Mouse (Mus musculus): ENCODE measurements around the gene Defb42. TPM values are rescaled to one million over a fixed set of nuclear protein-coding genes. Genes with fewer than 3 reads are reported as not detected.

Gene Defb42
- polyA plus RNA-seq, 1 experiment from 2014 or later, result 2.2 TPM

GRCm38 (mm10) chr14:63050769-63051168 is 4.0 kb downstream of the Defb42 start:
- Histone ChIP-seq H3K4me3 (ENCODE audit: low read length) (no peak overlapping the region), H3K27ac (ENCODE audit: low read length) (no peak overlapping the region), H3K9ac (ENCODE audit: low read length) (no peak overlapping the region), H3K36me3 (ENCODE audit: control insufficient read depth, insufficient read depth) (no peaks in the 10 kb centered on the region), H3K27me3 (ENCODE audit: control insufficient read depth, insufficient read depth, low read length) (no peaks in the 10 kb centered on the region), H3K9me3 (replicated peaks; ENCODE audit: control insufficient read depth, low read length) (no peaks in the 10 kb centered on the region), H3K4me2 (ENCODE audit: low read depth, low read length) (no peak overlapping the region), H3K4me1 (ENCODE audit: control insufficient read depth, insufficient read depth, low read length) (peaks cover 12% of the 10 kb centered on the region)
- no peak for ATAC-seq (replicated peaks; ENCODE audit: extremely low read depth, insufficient read depth, low FRiP score)
- WGBS, result 36% methylated on average over 5 of the region's 5 CpGs

GRCm38 (mm10) chr14:63054729-63055128 is 7.9 kb downstream of the Defb42 start:
- Histone ChIP-seq H3K36me3 (ENCODE audit: control insufficient read depth, insufficient read depth) (no peaks in the 10 kb centered on the region), H3K27me3 (ENCODE audit: control insufficient read depth, insufficient read depth, low read length) (no peaks in the 10 kb centered on the region), H3K9ac (ENCODE audit: low read length) (peak overlapping the region; percentile 43; the same call in 1 of the 2 replicates), H3K4me1 (ENCODE audit: control insufficient read depth, insufficient read depth, low read length) (peaks cover 12% of the 10 kb centered on the region), H3K4me2 (ENCODE audit: low read depth, low read length) (peak overlapping the region; percentile 31; the same call in 1 of the 2 replicates), H3K9me3 (replicated peaks; ENCODE audit: control insufficient read depth, low read length) (no peaks in the 10 kb centered on the region), H3K27ac (ENCODE audit: low read length) (peak overlapping the region; percentile 82), H3K4me3 (ENCODE audit: low read length) (no peak overlapping the region)
- 10% methylated on average over 6 of the region's 6 CpGs for WGBS
- peak; percentile 97 for ATAC-seq (replicated peaks; ENCODE audit: extremely low read depth, insufficient read depth, low FRiP score)

GRCm38 (mm10) chr14:63060361-63060760 is 13.6 kb downstream of the Defb42 start:
- Histone ChIP-seq H3K9ac (ENCODE audit: low read length) (no peak overlapping the region), H3K4me2 (ENCODE audit: low read depth, low read length) (no peak overlapping the region), H3K4me1 (ENCODE audit: control insufficient read depth, insufficient read depth, low read length) (peaks cover 26% of the 10 kb centered on the region), H3K27me3 (ENCODE audit: control insufficient read depth, insufficient read depth, low read length) (no peaks in the 10 kb centered on the region), H3K36me3 (ENCODE audit: control insufficient read depth, insufficient read depth) (no peaks in the 10 kb centered on the region), H3K27ac (ENCODE audit: low read length) (no peak overlapping the region), H3K4me3 (ENCODE audit: low read length) (no peak overlapping the region), H3K9me3 (replicated peaks; ENCODE audit: control insufficient read depth, low read length) (0 out of 2 replicates have a peak, but pooled peaks cover 3% of the 10 kb centered on the region)
- ATAC-seq (replicated peaks; ENCODE audit: extremely low read depth, insufficient read depth, low FRiP score), result no peak
- WGBS, result 29% methylated on average over 10 of the region's 10 CpGs

- Histone ChIP-seq H3K9me3 (replicated peaks; ENCODE audit: control insufficient read depth, low read length) (0 out of 2 replicates have a peak, but pooled peaks cover 3% of the 10 kb centered on the region), H3K27me3 (ENCODE audit: control insufficient read depth, insufficient read depth, low read length) (no peaks in the 10 kb centered on the region), H3K9ac (ENCODE audit: low read length) (no peak overlapping the region), H3K4me1 (ENCODE audit: control insufficient read depth, insufficient read depth, low read length) (peaks cover 28% of the 10 kb centered on the region), H3K36me3 (ENCODE audit: control insufficient read depth, insufficient read depth) (no peaks in the 10 kb centered on the region), H3K4me3 (ENCODE audit: low read length) (no peak overlapping the region), H3K4me2 (ENCODE audit: low read depth, low read length) (no peak overlapping the region), H3K27ac (ENCODE audit: low read length) (no peak overlapping the region; the same call in 1 of the 2 replicates)
- ATAC-seq (replicated peaks; ENCODE audit: extremely low read depth, insufficient read depth, low FRiP score), result peak; percentile 69
- 21% methylated on average over 2 of the region's 2 CpGs for WGBS
Measured at GRCm38 (mm10) chr14:63062184-63062583, 15.4 kb downstream of the Defb42 start.

GRCm38 (mm10) chr14:63065391-63065790 is 18.6 kb downstream of the Defb42 start:
- Histone ChIP-seq H3K4me3 (ENCODE audit: low read length) (no peak overlapping the region), H3K9me3 (replicated peaks; ENCODE audit: control insufficient read depth, low read length) (0 out of 2 replicates have a peak, but pooled peaks cover 3% of the 10 kb centered on the region), H3K27ac (ENCODE audit: low read length) (no peak overlapping the region), H3K4me2 (ENCODE audit: low read depth, low read length) (no peak overlapping the region), H3K9ac (ENCODE audit: low read length) (no peak overlapping the region), H3K36me3 (ENCODE audit: control insufficient read depth, insufficient read depth) (no peaks in the 10 kb centered on the region), H3K4me1 (ENCODE audit: control insufficient read depth, insufficient read depth, low read length) (peaks cover 48% of the 10 kb centered on the region), H3K27me3 (ENCODE audit: control insufficient read depth, insufficient read depth, low read length) (no peaks in the 10 kb centered on the region)
- ATAC-seq (replicated peaks; ENCODE audit: extremely low read depth, insufficient read depth, low FRiP score), result no peak
- WGBS, result 84% methylated on average over 5 of the region's 5 CpGs

- Histone ChIP-seq H3K27me3 (ENCODE audit: control insufficient read depth, insufficient read depth, low read length) (no peaks in the 10 kb centered on the region), H3K4me3 (ENCODE audit: low read length) (no peak overlapping the region), H3K9me3 (replicated peaks; ENCODE audit: control insufficient read depth, low read length) (0 out of 2 replicates have a peak, but pooled peaks cover 3% of the 10 kb centered on the region), H3K4me2 (ENCODE audit: low read depth, low read length) (peak overlapping the region; percentile 51), H3K4me1 (ENCODE audit: control insufficient read depth, insufficient read depth, low read length) (peaks cover 40% of the 10 kb centered on the region), H3K36me3 (ENCODE audit: control insufficient read depth, insufficient read depth) (no peaks in the 10 kb centered on the region), H3K9ac (ENCODE audit: low read length) (peak overlapping the region; percentile 64), H3K27ac (ENCODE audit: low read length) (peak overlapping the region; percentile 95)
- peak; percentile 38; the same call in 1 of the 2 replicates for ATAC-seq (replicated peaks; ENCODE audit: extremely low read depth, insufficient read depth, low FRiP score)
- 12% methylated on average over 16 of the region's 16 CpGs for WGBS
Measured at GRCm38 (mm10) chr14:63066630-63067310, 20.0 kb downstream of the Defb42 start.

- peak; percentile 92 for ATAC-seq (replicated peaks; ENCODE audit: extremely low read depth, insufficient read depth, low FRiP score)
- peak overlapping the region; percentile 51 for H3K4me2 ChIP-seq (ENCODE audit: low read depth, low read length)
- 14% methylated on average over 15 of the region's 15 CpGs for WGBS
- no peaks in the 10 kb centered on the region for H3K36me3 ChIP-seq (ENCODE audit: control insufficient read depth, insufficient read depth)
- peaks cover 31% of the 10 kb centered on the region for H3K4me1 ChIP-seq (ENCODE audit: control insufficient read depth, insufficient read depth, low read length)
- 0 out of 2 replicates have a peak, but pooled peaks cover 3% of the 10 kb centered on the region for H3K9me3 ChIP-seq (replicated peaks; ENCODE audit: control insufficient read depth, low read length)
- H3K27ac ChIP-seq (ENCODE audit: low read length), result peak overlapping the region; percentile 95
- peak overlapping the region; percentile 10 for H3K4me3 ChIP-seq (ENCODE audit: low read length)
- H3K9ac ChIP-seq (ENCODE audit: low read length), result peak overlapping the region; percentile 64
- no peaks in the 10 kb centered on the region for H3K27me3 ChIP-seq (ENCODE audit: control insufficient read depth, insufficient read depth, low read length)
Measured at GRCm38 (mm10) chr14:63067708-63068107, 20.9 kb downstream of the Defb42 start.

Other genes with a start within 250 kb of the Defb42 start
- gene Wdfy2, start 209.3 kb upstream of the Defb42 start, polyA plus RNA-seq (2015; fragmentation: Nextera tagmentation; extraction: Ambion mirVana), result 4.0 and 4.5 TPM in 2 replicates
- not detected in 2 replicates for gene Defb48, start 62.5 kb upstream of the Defb42 start, polyA plus RNA-seq (2015; fragmentation: Nextera tagmentation; extraction: Ambion mirVana)
- gene Defb47, start 48.9 kb upstream of the Defb42 start, polyA plus RNA-seq (2015; fragmentation: Nextera tagmentation; extraction: Ambion mirVana), result not detected in 2 replicates
- not detected in 2 replicates for gene Defb43, start 35.2 kb upstream of the Defb42 start, polyA plus RNA-seq (2015; fragmentation: Nextera tagmentation; extraction: Ambion mirVana)
- not detected in 2 replicates for gene Defb30, start 3.0 kb downstream of the Defb42 start, polyA plus RNA-seq (2015; fragmentation: Nextera tagmentation; extraction: Ambion mirVana)

All from heart, embryonic 16.5 days (tissue).